Mouse (Mus musculus) hindbrain, embryonic 11.5 days (tissue): ENCODE data around the gene Dennd1a. TPM values are rescaled to one million over a fixed set of nuclear protein-coding genes. Genes with fewer than 3 reads are reported as not detected.
A peak's percentile ranks its signal among the peaks of the same experiment; 100 is the strongest.

Experiments used
- ATAC-seq: fragments of 200-750 bp; cut with Nextera tagmentation; 2 replicates; pipeline ENCODE4 v1.8.0; 2017; ENCODE audit warnings: mild to moderate bottlenecking, moderate TSS enrichment, moderate library complexity; ENCODE audit not compliant: low FRiP score
- DNase-seq: peaks from one replicate; pipeline ENCODE4 v3.0.0-alpha.2; 2015; ENCODE audit warnings: low spot score
- H3K27ac ChIP-seq: fragments of 300-500 bp; sonication (generic); 2 replicates; pipeline ENCODE4 v1.5.1; 2014; ENCODE audit warnings: mild to moderate bottlenecking, low read depth, low read length
- H3K27me3 ChIP-seq: fragments of 300-500 bp; sonication (generic); 2 replicates; pipeline ENCODE4 v1.6.1; 2014; ENCODE audit warnings: mild to moderate bottlenecking, low read length, moderate library complexity, mixed read lengths; ENCODE audit not compliant: control insufficient read depth, insufficient read depth
- H3K36me3 ChIP-seq: fragments of 300-500 bp; sonication (generic); 2 replicates; pipeline ENCODE4 v1.6.1; 2014; ENCODE audit warnings: mild to moderate bottlenecking, low read length, moderate library complexity, mixed read lengths; ENCODE audit not compliant: control insufficient read depth, insufficient read depth
- H3K4me1 ChIP-seq: fragments of 300-500 bp; sonication (generic); replicated peaks from 2 replicates; pipeline ENCODE4 v1.6.1; 2014; ENCODE audit warnings: low read length, mixed read lengths; ENCODE audit not compliant: control insufficient read depth, insufficient read depth
- H3K4me2 ChIP-seq: fragments of 300-500 bp; sonication (generic); replicated peaks from 2 replicates; pipeline ENCODE4 v1.6.1; 2014; ENCODE audit warnings: mild to moderate bottlenecking, low read depth, low read length
- H3K4me3 ChIP-seq: fragments of 300-500 bp; sonication (generic); 2 replicates; pipeline ENCODE4 v1.5.1; 2014; ENCODE audit warnings: low read depth, low read length
- H3K9ac ChIP-seq: fragments of 300-500 bp; sonication (generic); 2 replicates; pipeline ENCODE4 v1.6.1; 2014; ENCODE audit warnings: low read depth, low read length
- H3K9me3 ChIP-seq: fragments of 300-500 bp; sonication (generic); 2 replicates; pipeline ENCODE4 v1.6.1; 2016; ENCODE audit warnings: low read length; ENCODE audit not compliant: control insufficient read depth
- WGBS: fragments of 180-500 bp; shearing (Covaris S2); extraction: QIAGEN DNeasy Blood & Tissue Kit; methylation state at CpG from one replicate; pipeline ENCODE4 v1.1.7; 2014; 5-methylcytosine and 5-hydroxymethylcytosine counted together
- polyA plus RNA-seq: library from polyadenylated mRNA; unstranded; fragments of >200 nt; fragmentation: Nextera tagmentation; extraction: Ambion mirVana; gene quantifications from 2 replicates; pipeline ENCODE4 v1.2.1, GENCODE M21; 2014

The Dennd1a gene
- polyA plus RNA-seq, 1 experiment from 2014 or later = 11.3 TPM

DNA sequence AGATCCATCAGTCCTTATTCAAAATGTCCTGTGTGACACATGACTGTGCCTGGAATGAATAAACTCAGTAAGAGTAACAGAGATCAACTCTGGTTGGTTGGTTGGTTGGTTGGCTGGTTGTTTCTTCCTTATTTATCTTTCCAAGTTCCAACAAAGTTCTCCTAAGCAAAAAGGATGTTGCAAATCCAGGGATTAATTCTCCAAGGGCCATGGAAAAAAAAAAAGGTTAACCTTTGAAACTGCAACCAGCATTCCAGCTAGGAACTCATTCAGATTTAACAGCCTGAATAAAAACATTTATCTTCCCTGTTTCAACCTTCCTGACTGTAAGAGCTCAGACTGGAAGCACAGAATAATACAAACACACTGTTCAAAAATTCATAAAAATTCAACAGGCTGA is 6.8 kb downstream of the Dennd1a start:
- Histone ChIP-seq H3K9me3 (no peaks in the 10 kb centered on the region), H3K27me3 (no peaks in the 10 kb centered on the region), H3K9ac (no peak overlapping the region), H3K36me3 (no peaks in the 10 kb centered on the region), H3K27ac (no peak overlapping the region), H3K4me1 (no peaks in the 10 kb centered on the region), H3K4me2 (no peak overlapping the region), H3K4me3 (no peak overlapping the region)
- ATAC-seq (no peak), DNase-seq (no peak)

GRCm38 (mm10) chr2:38274973-38275372 is 12.2 kb downstream of the Dennd1a start:
- 88% methylated on average over 2 of the region's 2 CpGs for WGBS
- Histone ChIP-seq H3K27ac (no peak overlapping the region), H3K36me3 (no peaks in the 10 kb centered on the region), H3K27me3 (no peaks in the 10 kb centered on the region), H3K4me2 (no peak overlapping the region), H3K9me3 (no peaks in the 10 kb centered on the region), H3K4me1 (no peaks in the 10 kb centered on the region), H3K9ac (no peak overlapping the region), H3K4me3 (no peak overlapping the region)
- DNase-seq (no peak), ATAC-seq (no peak)

DNA sequence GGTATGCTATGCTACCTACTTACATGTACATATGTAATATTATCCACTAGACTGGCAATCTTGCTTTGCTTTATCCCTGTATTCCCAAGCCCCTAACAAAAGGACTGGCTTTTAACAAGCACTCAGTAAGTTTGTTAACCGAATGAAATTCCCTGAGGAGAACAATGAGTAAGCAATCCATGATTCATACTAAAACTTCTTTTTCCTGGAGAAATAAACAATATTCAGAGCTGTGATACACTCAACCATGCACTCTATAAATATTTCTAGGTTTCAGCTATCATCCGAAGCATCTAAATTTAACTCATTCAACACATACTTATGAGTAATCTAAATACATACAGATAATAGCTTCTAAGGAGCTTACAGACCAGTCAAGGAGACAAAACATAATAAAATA is 23.5 kb downstream of the Dennd1a start:
- DNase-seq = no peak
- H3K9ac ChIP-seq = no peak overlapping the region
- no peaks in the 10 kb centered on the region for H3K4me1 ChIP-seq
- no peaks in the 10 kb centered on the region for H3K27me3 ChIP-seq
- H3K4me3 ChIP-seq = no peak overlapping the region
- WGBS = 87% methylated on average over 2 of the region's 2 CpGs
- H3K36me3 ChIP-seq = no peaks in the 10 kb centered on the region
- H3K9me3 ChIP-seq = no peaks in the 10 kb centered on the region
- H3K27ac ChIP-seq = no peak overlapping the region
- H3K4me2 ChIP-seq = no peak overlapping the region
- ATAC-seq = no peak

- Histone ChIP-seq H3K9ac (no peak overlapping the region), H3K4me3 (no peak overlapping the region), H3K27me3 (no peaks in the 10 kb centered on the region), H3K27ac (no peak overlapping the region), H3K4me1 (no peaks in the 10 kb centered on the region), H3K9me3 (no peaks in the 10 kb centered on the region), H3K36me3 (no peaks in the 10 kb centered on the region), H3K4me2 (no peak overlapping the region)
- ATAC-seq (no peak), DNase-seq (no peak)
Observed at GRCm38 (mm10) chr2:38259052-38259451, 28.1 kb downstream of the Dennd1a start.

GRCm38 (mm10) chr2:38237616-38238015 is 49.6 kb downstream of the Dennd1a start:
- DNase-seq (no peak), ATAC-seq (no peak)
- Histone ChIP-seq H3K27ac (no peak overlapping the region), H3K36me3 (no peaks in the 10 kb centered on the region), H3K4me3 (no peak overlapping the region), H3K27me3 (no peaks in the 10 kb centered on the region), H3K4me1 (no peaks in the 10 kb centered on the region), H3K4me2 (no peak overlapping the region), H3K9me3 (no peaks in the 10 kb centered on the region), H3K9ac (no peak overlapping the region)
- WGBS = 81% methylated on average over 1 of the region's 1 CpGs

DNA sequence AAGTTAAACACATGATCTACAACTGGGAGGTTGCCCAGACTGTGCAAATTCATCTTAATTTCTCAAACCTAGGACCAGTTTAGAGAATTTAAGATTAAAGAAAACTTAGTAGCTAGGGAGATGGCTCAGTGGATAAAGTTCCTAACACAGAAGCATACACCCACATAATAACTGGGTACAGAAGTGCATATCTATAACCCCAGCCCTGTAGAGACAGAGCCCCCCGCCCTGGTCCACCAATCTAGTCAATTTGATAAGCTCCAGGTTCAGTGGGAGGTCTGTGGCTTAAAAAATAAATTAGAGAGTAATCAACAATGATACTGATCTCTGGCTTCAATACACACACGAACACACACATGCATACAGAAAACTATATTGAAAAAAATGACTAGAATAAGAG is 51.6 kb downstream of the Dennd1a start:
- H3K9me3 ChIP-seq = no peaks in the 10 kb centered on the region
- no peak overlapping the region for H3K4me2 ChIP-seq
- H3K36me3 ChIP-seq = no peaks in the 10 kb centered on the region
- H3K27ac ChIP-seq = no peak overlapping the region
- ATAC-seq = no peak
- H3K4me3 ChIP-seq = no peak overlapping the region
- WGBS = 88% methylated on average over 2 of the region's 2 CpGs
- H3K27me3 ChIP-seq = no peaks in the 10 kb centered on the region
- no peak for DNase-seq
- H3K9ac ChIP-seq = no peak overlapping the region
- H3K4me1 ChIP-seq = no peaks in the 10 kb centered on the region

DNA sequence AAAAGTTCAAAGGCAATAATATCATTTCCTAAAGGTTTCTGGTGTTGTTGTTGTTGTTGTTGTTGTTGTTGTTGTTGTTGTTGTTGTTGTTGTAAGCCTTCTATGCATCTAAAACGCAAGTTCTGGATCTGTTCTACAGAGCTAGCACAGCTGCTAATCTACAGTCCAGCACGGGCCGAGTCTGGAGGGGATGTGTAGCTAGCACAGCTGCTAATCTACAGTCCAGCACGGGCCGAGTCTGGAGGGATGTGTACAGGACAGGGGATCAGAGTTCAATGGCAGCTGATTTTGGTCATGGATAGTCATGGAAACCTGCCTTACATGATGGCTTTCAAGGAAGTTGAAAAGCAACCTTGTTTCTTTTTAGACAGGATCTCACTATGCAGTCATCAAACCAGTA is 57.3 kb downstream of the Dennd1a start:
- no peak overlapping the region for H3K9ac ChIP-seq
- H3K4me1 ChIP-seq = no peaks in the 10 kb centered on the region
- H3K4me3 ChIP-seq = no peak overlapping the region
- DNase-seq = no peak
- WGBS = 92% methylated on average over 5 of the region's 5 CpGs
- peaks cover 25% of the 10 kb centered on the region for H3K27me3 ChIP-seq
- no peak for ATAC-seq
- no peak overlapping the region for H3K27ac ChIP-seq
- H3K36me3 ChIP-seq = no peaks in the 10 kb centered on the region
- no peaks in the 10 kb centered on the region for H3K9me3 ChIP-seq
- no peak overlapping the region for H3K4me2 ChIP-seq

- Histone ChIP-seq H3K4me1 (no peaks in the 10 kb centered on the region), H3K27ac (no peak overlapping the region), H3K4me3 (no peak overlapping the region), H3K27me3 (peaks cover 62% of the 10 kb centered on the region), H3K36me3 (no peaks in the 10 kb centered on the region), H3K9me3 (no peaks in the 10 kb centered on the region), H3K9ac (no peak overlapping the region), H3K4me2 (no peak overlapping the region)
- ATAC-seq (no peak), DNase-seq (no peak)
- 32% methylated on average over 2 of the region's 2 CpGs for WGBS
Observed at GRCm38 (mm10) chr2:38223759-38224158, 63.4 kb downstream of the Dennd1a start.

DNA sequence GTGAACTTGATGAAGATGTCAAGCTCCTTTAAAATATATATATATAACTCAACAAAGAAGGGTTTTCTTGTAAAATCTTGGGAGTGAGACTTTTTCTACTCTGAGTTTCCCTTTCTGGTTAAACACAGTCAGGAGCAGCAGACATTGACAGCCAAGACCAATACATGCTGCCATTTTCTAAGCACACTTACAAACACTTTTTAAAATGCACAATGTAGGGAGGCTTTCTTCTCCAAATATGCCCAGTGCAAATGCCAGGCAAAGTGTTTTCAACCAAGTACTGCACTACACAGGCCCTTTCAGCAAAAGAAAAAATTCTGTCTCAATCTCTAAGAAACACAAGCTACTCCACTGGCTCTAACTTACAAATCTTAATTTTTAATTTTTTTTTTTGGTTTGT is 65.7 kb downstream of the Dennd1a start:
- Histone ChIP-seq H3K9me3 (no peaks in the 10 kb centered on the region), H3K4me3 (no peak overlapping the region), H3K27ac (no peak overlapping the region), H3K27me3 (peaks cover 67% of the 10 kb centered on the region), H3K36me3 (no peaks in the 10 kb centered on the region), H3K9ac (no peak overlapping the region), H3K4me1 (no peaks in the 10 kb centered on the region), H3K4me2 (no peak overlapping the region)
- no peak for ATAC-seq
- peak; percentile 17 for DNase-seq
